Mouse (Mus musculus): ENCODE measurements around the gene Zim1.

DNA sequence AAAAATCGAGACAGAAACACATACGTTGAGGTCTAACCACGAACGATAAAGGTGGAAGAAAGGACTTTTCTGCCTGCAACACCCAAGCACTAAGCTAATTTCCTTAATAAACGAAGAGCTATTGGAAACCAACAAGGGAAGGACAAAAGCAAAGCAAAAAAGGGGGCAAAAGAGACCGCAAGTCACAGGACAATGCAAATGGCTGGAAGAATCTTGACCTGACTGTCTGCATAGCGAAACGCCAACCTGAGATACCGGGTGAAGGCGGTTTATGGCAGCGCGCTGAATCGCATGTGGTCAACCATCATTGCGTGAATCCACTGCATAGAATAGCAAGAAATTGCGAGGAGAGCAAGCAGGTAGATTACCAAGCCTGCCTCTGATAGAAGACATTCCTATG lies 34.6 kb upstream of the Zim1 start:
- TF ChIP-seq POLR2A (IDR thresholded peaks at IDR 0.05; ENCODE audit: control insufficient read depth in 1 of 2, insufficient read depth in 1 of 2, low read depth in 1 of 2, low read length in 2 of 2, poor library complexity in 1 of 2): no peak
- no peak for TF ChIP-seq CTCF (IDR thresholded peaks at IDR 0.05 in 2 of 3, conservative IDR thresholded peaks at IDR 0.05 in 1 of 3; ENCODE audit: control insufficient read depth in 1 of 3, insufficient read depth in 1 of 3, low read depth in 2 of 3, low read length in 3 of 3, poor library complexity in 1 of 3, severe bottlenecking in 1 of 3)
- no peak for TF ChIP-seq MAX (IDR thresholded peaks at IDR 0.05; ENCODE audit: low read length)
- no peak for TF ChIP-seq EP300 (IDR thresholded peaks at IDR 0.05; ENCODE audit: low read depth in 1 of 2, low read length in 2 of 2)
- no peak for TF ChIP-seq POLR2AphosphoS2 (IDR thresholded peaks at IDR 0.05; ENCODE audit: low read length)
- TF ChIP-seq CHD2 (IDR thresholded peaks at IDR 0.05; ENCODE audit: low read length): no peak
- no peak for TF ChIP-seq MAZ (IDR thresholded peaks at IDR 0.05; ENCODE audit: low read depth, low read length)
- no peak for TF ChIP-seq CHD1 (IDR thresholded peaks at IDR 0.05; ENCODE audit: low read depth, low read length)
- TF ChIP-seq UBTF (IDR thresholded peaks at IDR 0.05; ENCODE audit: borderline replicate concordance, insufficient read depth, low read depth, low read length): no peak
- TF ChIP-seq HCFC1 (IDR thresholded peaks at IDR 0.05; ENCODE audit: low read depth, low read length): no peak
- TF ChIP-seq RCOR1 (IDR thresholded peaks at IDR 0.05; ENCODE audit: low read depth, low read length): no peak

Measured in MEL (cell line).